Mouse (Mus musculus) MEL (cell line): ENCODE measurements around the gene Dennd2c. TPM values are rescaled to one million over a fixed set of nuclear protein-coding genes. Genes with fewer than 3 reads are reported as not detected.
A peak's percentile ranks its signal among the peaks of the same experiment; 100 is the strongest.

Experiments used
- DNase-seq: peaks from one replicate; pipeline ENCODE4 v3.0.0; 2011; ENCODE audit warnings: low read depth, low spot score
- H3K27ac ChIP-seq: 2 replicates; pipeline ENCODE4 v1.5.1; 2012; ENCODE audit warnings: low read depth, mild to moderate bottlenecking, control low read depth, low read length, moderate library complexity; ENCODE audit not compliant: control insufficient read depth
- H3K27me3 ChIP-seq, 2 experiments: fragments of 150-350 bp in 1 of 2; sonication (generic) in 1 of 2; 2 replicates each; pipeline ENCODE4 v1.6.1; 2012; ENCODE audit warnings: low read length in 2 of 2, mild to moderate bottlenecking in 2 of 2, improper control_type of control experiment in 1 of 2, moderate library complexity in 1 of 2; ENCODE audit not compliant: insufficient read depth in 2 of 2, control insufficient read depth in 1 of 2
- H3K36me3 ChIP-seq, 2 experiments: 2 replicates each; pipeline ENCODE4 v1.6.1; 2012 to 2014; ENCODE audit warnings: low read length in 2 of 2, improper control_type of control experiment in 1 of 2, inconsistent platforms in 1 of 2, mild to moderate bottlenecking in 1 of 2; ENCODE audit not compliant: insufficient read depth in 2 of 2, control insufficient read depth in 1 of 2
- H3K4me1 ChIP-seq, 2 experiments: fragments of 150-350 bp in 1 of 2; sonication (generic) in 1 of 2; 2 replicates each; pipeline ENCODE4 v1.6.1; 2012; ENCODE audit warnings: low read length in 2 of 2, improper control_type of control experiment in 1 of 2, mild to moderate bottlenecking in 1 of 2; ENCODE audit not compliant: insufficient read depth in 2 of 2, control insufficient read depth in 1 of 2
- H3K4me3 ChIP-seq, 2 experiments: fragments of 150-350 bp in 1 of 2; sonication (generic) in 1 of 2; 2 replicates each; pipeline ENCODE4 v1.5.1; 2012; ENCODE audit warnings: low read depth in 2 of 2, low read length in 2 of 2, mild to moderate bottlenecking in 2 of 2, moderate library complexity in 2 of 2, control low read depth in 1 of 2, improper control_type of control experiment in 1 of 2; ENCODE audit not compliant: control insufficient read depth in 1 of 2, insufficient read depth in 1 of 2
- H3K79me2 ChIP-seq: 2 replicates; pipeline ENCODE4 v1.6.1; 2012; ENCODE audit warnings: mild to moderate bottlenecking, low read length, moderate library complexity; ENCODE audit not compliant: control insufficient read depth, poor library complexity, insufficient read depth
- H3K9ac ChIP-seq: 2 replicates; pipeline ENCODE4 v1.6.1; 2012; ENCODE audit warnings: low read depth, mild to moderate bottlenecking, control low read depth, low read length, moderate library complexity; ENCODE audit not compliant: control insufficient read depth, poor library complexity, severe bottlenecking
- H3K9me3 ChIP-seq: fragments of 150-350 bp; sonication (generic); replicated peaks from 2 replicates; pipeline ENCODE4 v1.6.1; 2012; ENCODE audit warnings: mild to moderate bottlenecking, low read length, improper control_type of control experiment, moderate library complexity; ENCODE audit not compliant: insufficient read depth
- BHLHE40 ChIP-seq: IDR thresholded peaks from 2 replicates; pipeline ENCODE4 v1.6.1; 2012; ENCODE audit warnings: low read depth, mild to moderate bottlenecking, inconsistent platforms, low read length, improper control_type of control experiment, borderline replicate concordance
- CHD1 ChIP-seq: IDR thresholded peaks from 2 replicates; pipeline ENCODE4 v1.6.1; 2012; ENCODE audit warnings: low read depth, mild to moderate bottlenecking, inconsistent platforms, low read length, improper control_type of control experiment
- CTCF ChIP-seq, 3 experiments: IDR thresholded peaks in 2 of 3; conservative IDR thresholded peaks in 1 of 3; 2 replicates each; pipeline ENCODE4 v1.5.1; 2011 to 2012; ENCODE audit warnings: low read length in 3 of 3, low read depth in 2 of 3, mild to moderate bottlenecking in 2 of 3, improper control_type of control experiment in 1 of 3, inconsistent platforms in 1 of 3, mixed read lengths in 1 of 3, moderate library complexity in 1 of 3; ENCODE audit not compliant: control insufficient read depth in 1 of 3, insufficient read depth in 1 of 3, poor library complexity in 1 of 3, severe bottlenecking in 1 of 3
- E2F4 ChIP-seq: IDR thresholded peaks from 2 replicates; pipeline ENCODE4 v1.6.1; 2011; ENCODE audit warnings: low read depth, low read length, improper control_type of control experiment, borderline replicate concordance
- ELF1 ChIP-seq: IDR thresholded peaks from 2 replicates; pipeline ENCODE4 v1.6.1; 2014; ENCODE audit warnings: low read depth, mild to moderate bottlenecking, inconsistent platforms, low read length, improper control_type of control experiment, moderate library complexity
- EP300 ChIP-seq, 2 experiments: IDR thresholded peaks; 2 replicates each; pipeline ENCODE4 v1.6.1; 2011; ENCODE audit warnings: improper control_type of control experiment in 2 of 2, low read length in 2 of 2, low read depth in 1 of 2, mild to moderate bottlenecking in 1 of 2
- ETS1 ChIP-seq: IDR thresholded peaks from 2 replicates; pipeline ENCODE4 v1.6.1; 2012; ENCODE audit warnings: low read depth, mild to moderate bottlenecking, inconsistent platforms, low read length, improper control_type of control experiment, moderate library complexity
- HCFC1 ChIP-seq: IDR thresholded peaks from 2 replicates; pipeline ENCODE4 v1.6.1; 2012; ENCODE audit warnings: low read depth, mild to moderate bottlenecking, inconsistent platforms, low read length, improper control_type of control experiment, moderate library complexity
- JUND ChIP-seq: IDR thresholded peaks from 2 replicates; pipeline ENCODE4 v1.6.1; 2011; ENCODE audit warnings: low read depth, mild to moderate bottlenecking, improper control_type of control experiment, low read length
- KAT2A ChIP-seq: conservative IDR thresholded peaks from 2 replicates; pipeline ENCODE4 v1.6.1; 2012; ENCODE audit warnings: low read depth, low read length, improper control_type of control experiment, inconsistent platforms
- MAFK ChIP-seq: IDR thresholded peaks from 2 replicates; pipeline ENCODE4 v1.6.1; 2011; ENCODE audit warnings: low read depth, mild to moderate bottlenecking, low read length, improper control_type of control experiment, borderline replicate concordance
- MAX ChIP-seq: IDR thresholded peaks from 2 replicates; pipeline ENCODE4 v1.6.1; 2011; ENCODE audit warnings: low read length, improper control_type of control experiment
- MAZ ChIP-seq: IDR thresholded peaks from 2 replicates; pipeline ENCODE4 v1.6.1; 2012; ENCODE audit warnings: low read depth, mild to moderate bottlenecking, inconsistent platforms, low read length, improper control_type of control experiment
- MEF2A ChIP-seq: IDR thresholded peaks from 2 replicates; pipeline ENCODE4 v1.6.1; 2014; ENCODE audit warnings: low read depth, mild to moderate bottlenecking, inconsistent platforms, low read length, improper control_type of control experiment; ENCODE audit not compliant: poor library complexity, insufficient replicate concordance, severe bottlenecking; ENCODE audit errors: extremely low read depth
- MXI1 ChIP-seq: IDR thresholded peaks from 2 replicates; pipeline ENCODE4 v1.6.1; 2011; ENCODE audit warnings: mild to moderate bottlenecking, low read depth, low read length, improper control_type of control experiment
- MYC ChIP-seq: IDR thresholded peaks from 2 replicates; pipeline ENCODE4 v1.6.1; 2011; ENCODE audit warnings: low read depth, mild to moderate bottlenecking, low read length, improper control_type of control experiment, moderate library complexity
- NELFE ChIP-seq: IDR thresholded peaks from 2 replicates; pipeline ENCODE4 v1.6.1; 2011; ENCODE audit warnings: low read depth, low read length, improper control_type of control experiment
- NRF1 ChIP-seq: IDR thresholded peaks from 2 replicates; pipeline ENCODE4 v1.6.1; 2014; ENCODE audit warnings: low read depth, mild to moderate bottlenecking, inconsistent platforms, low read length, improper control_type of control experiment, moderate library complexity; ENCODE audit not compliant: poor library complexity, insufficient read depth, severe bottlenecking
- POLR2A ChIP-seq, 2 experiments: IDR thresholded peaks; 2 replicates each; pipeline ENCODE4 v1.6.1; 2011 to 2012; ENCODE audit warnings: low read length in 2 of 2, mild to moderate bottlenecking in 2 of 2, control low read depth in 1 of 2, improper control_type of control experiment in 1 of 2, low read depth in 1 of 2, moderate library complexity in 1 of 2; ENCODE audit not compliant: control insufficient read depth in 1 of 2, insufficient read depth in 1 of 2, poor library complexity in 1 of 2
- POLR2AphosphoS2 ChIP-seq: IDR thresholded peaks from 2 replicates; pipeline ENCODE4 v1.6.1; 2011; ENCODE audit warnings: low read length, improper control_type of control experiment
- POLR2AphosphoS5 ChIP-seq: IDR thresholded peaks from 2 replicates; pipeline ENCODE4 v1.6.1; 2012; ENCODE audit warnings: low read depth, borderline replicate concordance, mild to moderate bottlenecking, inconsistent platforms, low read length, moderate library complexity, mixed read lengths
- RAD21 ChIP-seq: IDR thresholded peaks from 2 replicates; pipeline ENCODE4 v1.6.1; 2011; ENCODE audit warnings: mild to moderate bottlenecking, low read depth, low read length, improper control_type of control experiment
- RCOR1 ChIP-seq: IDR thresholded peaks from 2 replicates; pipeline ENCODE4 v1.6.1; 2012; ENCODE audit warnings: low read depth, mild to moderate bottlenecking, inconsistent platforms, low read length, improper control_type of control experiment
- TAL1 ChIP-seq: IDR thresholded peaks from 2 replicates; pipeline ENCODE4 v1.6.1; 2012; ENCODE audit warnings: mild to moderate bottlenecking, inconsistent platforms, low read length, moderate library complexity, mixed read lengths
- TBP ChIP-seq: IDR thresholded peaks from 2 replicates; pipeline ENCODE4 v1.8.0; 2011; ENCODE audit warnings: low read depth, low read length, improper control_type of control experiment
- TCF12 ChIP-seq: IDR thresholded peaks from 2 replicates; pipeline ENCODE4 v1.6.1; 2014; ENCODE audit warnings: low read depth, mild to moderate bottlenecking, inconsistent platforms, low read length, improper control_type of control experiment, moderate library complexity
- UBTF ChIP-seq: IDR thresholded peaks from 2 replicates; pipeline ENCODE4 v1.6.1; 2012; ENCODE audit warnings: low read depth, mild to moderate bottlenecking, inconsistent platforms, low read length, improper control_type of control experiment, moderate library complexity, borderline replicate concordance; ENCODE audit not compliant: insufficient read depth
- USF1 ChIP-seq: IDR thresholded peaks from 2 replicates; pipeline ENCODE4 v1.6.1; 2014; ENCODE audit warnings: low read depth, mild to moderate bottlenecking, inconsistent platforms, low read length, improper control_type of control experiment, moderate library complexity
- USF2 ChIP-seq, 2 experiments: IDR thresholded peaks; 2 replicates each; pipeline ENCODE4 v1.6.1; 2011 to 2012; ENCODE audit warnings: improper control_type of control experiment in 2 of 2, low read length in 2 of 2, borderline replicate concordance in 1 of 2, inconsistent platforms in 1 of 2, low read depth in 1 of 2, mild to moderate bottlenecking in 1 of 2; ENCODE audit not compliant: insufficient read depth in 1 of 2
- ZC3H11A ChIP-seq: IDR thresholded peaks from 2 replicates; pipeline ENCODE4 v1.6.1; 2012; ENCODE audit warnings: low read depth, mild to moderate bottlenecking, inconsistent platforms, low read length, improper control_type of control experiment
- ZKSCAN1 ChIP-seq: IDR thresholded peaks from 2 replicates; pipeline ENCODE4 v1.6.1; 2012; ENCODE audit warnings: low read depth, mild to moderate bottlenecking, inconsistent platforms, low read length, improper control_type of control experiment, moderate library complexity
- ZMIZ1 ChIP-seq: IDR thresholded peaks from 2 replicates; pipeline ENCODE4 v1.6.1; 2012; ENCODE audit warnings: low read depth, mild to moderate bottlenecking, inconsistent platforms, low read length, improper control_type of control experiment, moderate library complexity
- ZNF384 ChIP-seq: IDR thresholded peaks from 2 replicates; pipeline ENCODE4 v1.6.1; 2012; ENCODE audit warnings: low read depth, mild to moderate bottlenecking, inconsistent platforms, low read length, improper control_type of control experiment
- polyA plus RNA-seq, 2 experiments: library from polyadenylated mRNA; stranded (reverse) in 1 of 2; unstranded in 1 of 2; fragments of >175 nt in 1 of 2; fragments of >200 nt in 1 of 2; gene quantifications; 2 replicates each; pipeline versions ENCODE4 v1.2.1 to v1.2.4; 2012; ENCODE audit warnings: low replicate concordance in 2 of 2, low read depth in 1 of 2; ENCODE audit not compliant: insufficient read length in 2 of 2, insufficient read depth in 1 of 2, missing spikeins in 1 of 2
- total RNA-seq: library from RNA; depleted of rRNA; stranded (reverse); fragments of 300-350 nt; gene quantifications from 2 replicates; pipeline ENCODE4 v1.2.3, GENCODE M21; 2012; rRNA removed

Dennd2c gene
- 5.0 and 5.2 TPM in 2 replicates for total RNA-seq
- 1 to 10 TPM in 1 of 2 experiments, not detected in 1; 8.0 TPM for polyA plus RNA-seq

DNA sequence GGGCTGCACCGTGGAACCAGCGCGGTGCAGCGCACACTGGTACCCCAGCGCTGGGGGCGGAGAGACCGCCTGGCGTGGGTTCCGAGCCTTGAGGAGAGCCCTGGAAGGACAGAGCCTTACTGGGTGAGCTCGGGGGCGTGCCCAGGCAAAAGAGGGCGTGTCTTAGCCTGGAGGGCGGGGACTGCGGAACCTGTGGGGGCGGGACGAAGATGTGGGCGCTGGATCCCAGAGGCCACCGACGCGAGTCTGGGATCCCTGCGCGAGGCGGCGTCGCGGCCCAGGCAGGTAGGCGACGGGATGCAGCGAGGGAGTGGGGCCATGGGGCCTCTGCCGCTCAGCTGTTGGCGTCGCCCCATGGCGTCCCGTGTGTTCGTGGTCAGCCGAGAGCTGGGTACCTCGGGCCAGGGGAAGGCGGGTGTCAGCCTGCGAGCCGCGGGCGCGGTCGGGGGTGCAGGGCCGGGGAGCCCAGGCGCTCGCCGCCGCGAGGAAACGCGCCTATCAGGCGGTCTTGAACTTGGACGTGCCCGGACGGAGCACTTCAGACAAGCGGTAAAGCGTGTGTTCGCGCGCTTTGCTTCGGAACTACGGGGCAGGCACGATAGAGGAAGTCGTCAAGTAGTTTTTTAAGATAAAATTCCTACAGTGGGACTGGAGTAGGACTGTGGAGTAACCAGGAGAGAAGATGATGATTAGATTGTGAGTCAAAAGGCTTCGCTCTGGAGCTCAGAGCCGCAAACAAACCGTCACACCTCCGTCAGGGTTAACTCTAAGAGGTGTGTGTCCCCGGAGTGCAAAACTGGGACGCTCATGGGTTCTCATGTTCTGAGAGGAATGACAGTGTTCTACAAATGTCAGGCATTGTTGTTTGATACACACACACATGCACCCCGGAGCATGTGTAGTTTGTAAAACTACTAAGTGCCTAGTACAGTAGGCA, at the start of gene Dennd2c:
TSS of gene Dennd2c (plus strand) at position 151 of the 937 bp plus-strand sequence.
- no peaks in the 10 kb centered on the region; the same call in 1 of the 2 replicates for H3K79me2 ChIP-seq
- no peaks in the 10 kb centered on the region for H3K4me1 ChIP-seq
- no peaks in the 10 kb centered on the region for H3K27me3 ChIP-seq
- H3K27ac ChIP-seq, result peak within 1 kb of the TSS; percentile 57
- H3K4me3 ChIP-seq, result peak within 1 kb of the TSS; percentile 72 to 73
- peaks cover 0 to 9% of the 10 kb centered on the region in 2 experiments; a peak in 2 of 4 replicates for H3K36me3 ChIP-seq
- DNase-seq, result peak; percentile 93
- no peaks in the 10 kb centered on the region for H3K9me3 ChIP-seq
- peak within 1 kb of the TSS; percentile 72 for H3K9ac ChIP-seq
- peak; percentile 42; the same call in 1 of the 2 replicates for TF ChIP-seq MYC
- no peak for TF ChIP-seq ZNF384
- peak; percentile 52 for TF ChIP-seq MXI1
- no peak for TF ChIP-seq ZMIZ1
- TF ChIP-seq EP300 (IDR thresholded peaks at IDR 0.05; ENCODE audit: low read depth in 1 of 2, low read length in 2 of 2), result peak in 1 of 2 experiments; percentile 3; a peak in 1 of 4 replicates
- peak; percentile 70 to 77 for TF ChIP-seq POLR2A (IDR thresholded peaks at IDR 0.05; ENCODE audit: control insufficient read depth in 1 of 2, insufficient read depth in 1 of 2, low read depth in 1 of 2, low read length in 2 of 2, poor library complexity in 1 of 2)
- TF ChIP-seq E2F4, result peak; percentile 81; the same call in 1 of the 2 replicates
- TF ChIP-seq NRF1, result 0 out of 2 replicates have a peak, but pooled peaks have one; percentile 21
- TF ChIP-seq USF1, result no peak
- TF ChIP-seq ETS1, result peak; percentile 21; the same call in 1 of the 2 replicates
- TF ChIP-seq UBTF, result 0 out of 2 replicates have a peak, but pooled peaks have one; percentile 37
- TF ChIP-seq MAX, result peak; percentile 35
- TF ChIP-seq POLR2AphosphoS2, result no peak
- peak; percentile 51; the same call in 1 of the 2 replicates for TF ChIP-seq NELFE
- TF ChIP-seq HCFC1, result peak; percentile 29; the same call in 1 of the 2 replicates
- TF ChIP-seq ZKSCAN1, result no peak
- no peak for TF ChIP-seq TCF12
- no peak for TF ChIP-seq JUND
- TF ChIP-seq RAD21, result no peak
- no peak for TF ChIP-seq RCOR1
- peak; percentile 43; the same call in 1 of the 2 replicates for TF ChIP-seq TBP
- no peak for TF ChIP-seq USF2 (IDR thresholded peaks at IDR 0.05; ENCODE audit: borderline replicate concordance in 1 of 2, insufficient read depth in 1 of 2, low read depth in 1 of 2, low read length in 2 of 2)
- no peak for TF ChIP-seq POLR2AphosphoS5
- TF ChIP-seq MEF2A, result no peak
- TF ChIP-seq MAFK, result no peak
- TF ChIP-seq CHD1, result no peak
- TF ChIP-seq ELF1, result no peak
- TF ChIP-seq ZC3H11A, result no peak
- TF ChIP-seq TAL1, result no peak
- no peak for TF ChIP-seq KAT2A
- no peak for TF ChIP-seq CTCF (IDR thresholded peaks at IDR 0.05 in 2 of 3, conservative IDR thresholded peaks at IDR 0.05 in 1 of 3; ENCODE audit: control insufficient read depth in 1 of 3, insufficient read depth in 1 of 3, low read depth in 2 of 3, low read length in 3 of 3, poor library complexity in 1 of 3, severe bottlenecking in 1 of 3)
- TF ChIP-seq MAZ, result no peak; the same call in 1 of the 2 replicates
- no peak for TF ChIP-seq BHLHE40
